Mouse (Mus musculus): ENCODE measurements around the gene Nfkbid.

- TF ChIP-seq POLR2A (IDR thresholded peaks at IDR 0.05; ENCODE audit: low read depth, low read length) = no peak
- TF ChIP-seq RAD21 (IDR thresholded peaks at IDR 0.05; ENCODE audit: low read depth, low read length) = no peak
- TF ChIP-seq PAX5 (IDR thresholded peaks at IDR 0.05; ENCODE audit: low read length) = no peak
- no peak for TF ChIP-seq CTCF (conservative IDR thresholded peaks at IDR 0.05 in 1 of 2, IDR thresholded peaks at IDR 0.05 in 1 of 2; ENCODE audit: low read depth in 2 of 2, low read length in 2 of 2)
- no peak for TF ChIP-seq CHD2 (IDR thresholded peaks at IDR 0.05; ENCODE audit: low read length)
- TF ChIP-seq MAX (IDR thresholded peaks at IDR 0.05; ENCODE audit: low read length) = no peak
- TF ChIP-seq MEF2A (IDR thresholded peaks at IDR 0.05; ENCODE audit: borderline replicate concordance, low read depth, low read length) = no peak
- TF ChIP-seq EP300 (IDR thresholded peaks at IDR 0.05; ENCODE audit: low read length) = no peak
- no peak for TF ChIP-seq ETS1 (conservative IDR thresholded peaks at IDR 0.05; ENCODE audit: low read depth, low read length)
- no peak for TF ChIP-seq NELFE (IDR thresholded peaks at IDR 0.05; ENCODE audit: low read depth, low read length)
- TF ChIP-seq JUN (IDR thresholded peaks at IDR 0.05; ENCODE audit: insufficient read depth, low read depth, low read length) = no peak
Observed at GRCm38 (mm10) chr7:30408639-30409038, 12.9 kb upstream of the Nfkbid start.
